Mouse (Mus musculus) intestine, embryonic 15.5 days (tissue): ENCODE measurements around the gene 4932415D10Rik. TPM values are rescaled to one million over a fixed set of nuclear protein-coding genes. Genes with fewer than 3 reads are reported as not detected.

ENCODE experiments used
- polyA plus RNA-seq: library from polyadenylated mRNA; unstranded; fragments of >200 nt; fragmentation: Nextera tagmentation; extraction: Ambion mirVana; gene quantifications from 2 replicates; pipeline ENCODE4 v1.2.1, GENCODE M21; 2015

Gene 4932415D10Rik
- polyA plus RNA-seq, 1 experiment from 2014 or later, result not detected

Other genes with a start within 250 kb of the 4932415D10Rik start
- gene BC024063, start 233.2 kb downstream of the 4932415D10Rik start, polyA plus RNA-seq, result 3.1 and 3.8 TPM in 2 replicates
- 4.6 and 5.4 TPM in 2 replicates for gene AU041133, start 188.6 kb downstream of the 4932415D10Rik start, polyA plus RNA-seq
- gene Zfp938, start 75.3 kb downstream of the 4932415D10Rik start, polyA plus RNA-seq, result 12.6 and 13.8 TPM in 2 replicates
- gene Gm4924, start 37.7 kb upstream of the 4932415D10Rik start, polyA plus RNA-seq, result 8.6 and 9.1 TPM in 2 replicates
- gene Gm1553, start 176.0 kb upstream of the 4932415D10Rik start, polyA plus RNA-seq, result not detected in 2 replicates